Mouse (Mus musculus) liver, adult 2 months (tissue): ENCODE measurements around the gene Nlrx1. TPM values are rescaled to one million over a fixed set of nuclear protein-coding genes. Genes with fewer than 3 reads are reported as not detected.

Experiments
- DNase-seq: peaks from one replicate; pipeline ENCODE4 v3.0.0-alpha.2; 2011; ENCODE audit warnings: low read depth, low spot score; ENCODE audit errors: extremely low read depth
- H3K27ac ChIP-seq: fragments of 200-500 bp; replicated peaks from 2 replicates; pipeline ENCODE4 v1.5.1; 2012; ENCODE audit warnings: low read depth, mild to moderate bottlenecking, control low read depth, inconsistent platforms, low read length; ENCODE audit not compliant: insufficient read depth
- H3K27me3 ChIP-seq: fragments of 200-500 bp; 2 replicates; pipeline ENCODE4 v1.6.1; 2012; ENCODE audit warnings: mild to moderate bottlenecking, moderate library complexity, low read length, inconsistent platforms; ENCODE audit not compliant: control insufficient read depth, insufficient read depth
- H3K36me3 ChIP-seq: fragments of 200-500 bp; 2 replicates; pipeline ENCODE4 v1.6.1; 2012; ENCODE audit warnings: low read length, inconsistent platforms; ENCODE audit not compliant: control insufficient read depth, insufficient read depth
- H3K4me1 ChIP-seq: fragments of 200-500 bp; 2 replicates; pipeline ENCODE4 v1.6.1; 2011; ENCODE audit warnings: low read length; ENCODE audit not compliant: control insufficient read depth, insufficient read depth
- H3K4me3 ChIP-seq: fragments of 200-500 bp; 2 replicates; pipeline ENCODE4 v1.5.1; 2011; ENCODE audit warnings: low read depth, mild to moderate bottlenecking, control low read depth, low read length, moderate library complexity; ENCODE audit not compliant: insufficient read depth
- H3K79me2 ChIP-seq: fragments of 200-500 bp; 2 replicates; pipeline ENCODE4 v1.6.1; 2012; ENCODE audit warnings: inconsistent platforms, mild to moderate bottlenecking, low read length, moderate library complexity; ENCODE audit not compliant: control insufficient read depth, insufficient read depth
- H3K9ac ChIP-seq: fragments of 200-500 bp; 2 replicates; pipeline ENCODE4 v1.6.1; 2012; ENCODE audit warnings: low read depth, mild to moderate bottlenecking, control low read depth, inconsistent platforms, low read length
- CTCF ChIP-seq: fragments of 200-500 bp; IDR thresholded peaks from 2 replicates; pipeline ENCODE4 v1.5.1; 2011; ENCODE audit warnings: low read depth, low read length, control low read depth
- POLR2A ChIP-seq: fragments of 200-500 bp; IDR thresholded peaks from 2 replicates; pipeline ENCODE4 v1.6.1; 2011; ENCODE audit warnings: low read length, control low read depth; ENCODE audit not compliant: insufficient read depth; ENCODE audit errors: extremely low read depth
- WGBS: fragments of 180-500 bp; shearing (Covaris S2); methylation state at CpG from one replicate; pipeline ENCODE4 v1.1.7; 2018; 5-methylcytosine and 5-hydroxymethylcytosine counted together
- polyA plus RNA-seq: library from polyadenylated mRNA; depleted of rRNA; stranded (reverse); fragments of >200 nt; gene quantifications from 2 replicates; pipeline ENCODE4 v1.2.3, GENCODE M21; 2012
- total RNA-seq: library from RNA; depleted of rRNA; stranded (reverse); fragments of >200 nt; gene quantifications from 2 replicates; pipeline ENCODE4 v1.2.3, GENCODE M21; 2014

Gene Nlrx1
- total and polyA plus RNA-seq, 2 experiments = 3.5 to 10.0 TPM

DNA sequence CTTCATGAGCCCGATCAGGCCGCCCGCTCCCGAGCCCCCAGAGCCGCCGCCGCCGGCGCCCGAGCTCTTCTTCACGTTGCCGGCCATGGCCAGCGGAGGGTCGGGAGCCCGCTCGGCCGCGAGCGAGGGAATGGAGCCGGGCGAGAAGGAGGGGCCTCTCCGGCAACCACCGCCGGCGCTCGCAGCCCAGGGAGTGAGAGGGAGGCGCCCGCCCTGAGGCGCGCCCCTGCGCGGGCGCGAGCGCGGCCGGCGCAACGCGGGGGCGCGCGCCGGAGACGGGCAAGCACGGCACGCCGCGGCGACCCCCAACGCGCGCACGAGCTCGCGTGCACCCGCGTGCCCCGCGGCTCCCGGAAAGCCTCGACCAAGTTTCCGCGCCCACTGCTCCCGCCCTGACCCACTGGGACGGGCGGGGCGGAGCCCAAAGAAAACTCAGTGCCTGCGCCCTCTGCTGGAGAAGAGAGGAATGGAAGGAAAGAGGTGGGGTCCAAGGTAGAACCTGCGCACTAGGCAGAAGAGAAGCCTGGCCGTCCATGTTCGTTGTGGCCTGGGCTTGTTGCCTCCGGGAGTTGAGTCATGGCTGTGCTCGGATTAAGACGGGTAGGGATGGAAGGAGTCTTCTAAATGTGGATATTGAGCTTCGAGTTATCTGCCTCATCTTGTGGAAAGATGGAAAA is 34.5 kb downstream of the Nlrx1 start, which contains the start of gene Cbl:
TSS of gene Cbl (minus strand) at position 248 of the 677 bp plus-strand sequence.
- H3K4me3 ChIP-seq = peak within 1 kb of the TSS; percentile 96
- WGBS = under 1% methylated on average over 75 of the region's 76 CpGs
- DNase-seq = peak; percentile 79
- TF ChIP-seq CTCF = peak; percentile 93
- 0 out of 2 replicates have a peak, but pooled peaks have one; percentile 46 for TF ChIP-seq POLR2A
- H3K79me2 ChIP-seq = peaks cover 24% of the 10 kb centered on the region
- H3K27me3 ChIP-seq = no peaks in the 10 kb centered on the region
- peak within 1 kb of the TSS; percentile 95 for H3K9ac ChIP-seq
- H3K36me3 ChIP-seq = no peaks in the 10 kb centered on the region
- no peaks in the 10 kb centered on the region; the same call in 1 of the 2 replicates for H3K4me1 ChIP-seq
- peak within 1 kb of the TSS; percentile 29 for H3K27ac ChIP-seq

DNA sequence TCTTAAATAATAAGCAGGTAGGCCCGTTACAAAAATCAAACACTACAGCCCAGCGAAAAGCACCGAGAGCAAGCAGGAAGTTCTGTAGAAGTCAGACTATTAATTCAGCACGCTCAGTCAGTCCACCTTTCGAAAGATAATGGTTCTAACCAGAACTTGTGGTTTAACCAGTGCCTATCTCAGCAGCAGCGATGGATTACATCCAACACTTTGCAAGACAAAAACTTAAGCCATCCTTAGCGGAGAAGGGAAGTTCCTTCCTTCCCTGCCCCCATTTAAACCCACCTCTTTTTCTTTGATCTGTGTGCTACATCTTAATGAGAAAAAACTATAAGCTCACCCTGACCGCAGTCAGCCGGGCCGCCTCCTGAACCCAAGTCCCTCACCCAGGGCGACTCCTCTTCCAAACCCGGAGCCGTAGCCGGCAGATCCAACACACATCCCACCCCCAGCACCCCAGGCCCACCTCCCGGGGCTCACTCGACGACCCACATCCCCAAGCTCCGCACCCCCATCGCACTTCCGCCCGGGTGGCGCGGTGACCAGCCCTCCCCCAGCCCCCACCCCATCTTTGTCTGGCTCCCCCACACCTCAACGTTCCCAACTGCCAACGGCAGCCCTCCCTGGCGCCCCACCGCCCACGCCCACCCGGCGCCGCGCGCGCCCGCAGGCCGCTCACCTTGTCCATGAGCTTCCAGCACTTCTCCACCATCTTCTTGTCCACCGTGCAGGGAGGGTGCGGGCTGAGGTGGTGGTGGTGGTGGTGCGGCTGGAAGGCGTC is 35.2 kb downstream of the Nlrx1 start:
- peak overlapping the region; percentile 29 for H3K27ac ChIP-seq
- DNase-seq = peak; percentile 48
- WGBS = 1% methylated on average over 40 of the region's 40 CpGs
- H3K4me1 ChIP-seq = no peaks in the 10 kb centered on the region; the same call in 1 of the 2 replicates
- no peaks in the 10 kb centered on the region for H3K36me3 ChIP-seq
- H3K4me3 ChIP-seq = peak overlapping the region; percentile 96
- peaks cover 29% of the 10 kb centered on the region for H3K79me2 ChIP-seq
- H3K27me3 ChIP-seq = no peaks in the 10 kb centered on the region
- H3K9ac ChIP-seq = peak overlapping the region; percentile 95
- TF ChIP-seq CTCF = no peak
- no peak for TF ChIP-seq POLR2A

DNA sequence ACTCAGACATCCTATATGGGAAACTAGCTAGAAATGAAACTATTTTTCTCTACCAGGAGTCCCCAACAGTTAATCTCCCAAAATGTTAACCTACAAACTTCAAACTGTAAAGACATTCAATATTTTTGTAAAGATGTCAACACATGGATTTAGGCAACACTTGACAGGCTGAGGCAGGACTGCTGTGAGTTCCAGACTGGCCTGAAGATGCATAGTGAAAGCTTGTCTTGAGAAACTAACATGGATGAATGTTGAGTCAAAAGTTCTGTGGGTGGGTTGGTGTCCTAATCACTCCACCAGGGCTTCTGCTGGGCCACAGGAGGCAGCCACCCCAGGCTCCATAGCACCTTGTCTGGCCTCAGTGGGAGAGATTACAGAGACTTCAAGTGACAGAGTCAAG is 36.8 kb downstream of the Nlrx1 start:
- H3K27ac ChIP-seq = 0 out of 2 replicates have a peak overlapping the region, but pooled peaks have one; percentile 12
- TF ChIP-seq CTCF (no peak), POLR2A (no peak)
- DNase-seq = no peak
- H3K79me2 ChIP-seq = peaks cover 37% of the 10 kb centered on the region
- H3K9ac ChIP-seq = no peak overlapping the region
- no peaks in the 10 kb centered on the region for H3K36me3 ChIP-seq
- no peak overlapping the region for H3K4me3 ChIP-seq
- no peaks in the 10 kb centered on the region for H3K27me3 ChIP-seq
- H3K4me1 ChIP-seq = no peaks in the 10 kb centered on the region; the same call in none of the 2 replicates

- H3K9ac ChIP-seq = no peak overlapping the region
- H3K27ac ChIP-seq = no peak overlapping the region
- no peak for DNase-seq
- TF ChIP-seq CTCF (no peak), POLR2A (no peak)
- H3K4me1 ChIP-seq = peaks cover 8% of the 10 kb centered on the region; the same call in 1 of the 2 replicates
- H3K27me3 ChIP-seq = no peaks in the 10 kb centered on the region
- H3K79me2 ChIP-seq = peaks cover 33% of the 10 kb centered on the region
- H3K4me3 ChIP-seq = no peak overlapping the region
- WGBS = 56% methylated on average over 6 of the region's 6 CpGs
- no peaks in the 10 kb centered on the region for H3K36me3 ChIP-seq
Observed at GRCm38 (mm10) chr9:44225993-44226392, 42.4 kb downstream of the Nlrx1 start.

- Histone ChIP-seq H3K9ac (no peak overlapping the region), H3K27me3 (no peaks in the 10 kb centered on the region), H3K4me1 (no peaks in the 10 kb centered on the region), H3K27ac (no peak overlapping the region), H3K36me3 (no peaks in the 10 kb centered on the region), H3K4me3 (no peak overlapping the region), H3K79me2 (peaks cover 7% of the 10 kb centered on the region; the same call in 1 of the 2 replicates)
- no peak for DNase-seq
- no peak for TF ChIP-seq POLR2A
- no peak for TF ChIP-seq CTCF
- 89% methylated on average over 14 of the region's 14 CpGs for WGBS
Observed at GRCm38 (mm10) chr9:44213538-44213937, 54.9 kb downstream of the Nlrx1 start.

DNA sequence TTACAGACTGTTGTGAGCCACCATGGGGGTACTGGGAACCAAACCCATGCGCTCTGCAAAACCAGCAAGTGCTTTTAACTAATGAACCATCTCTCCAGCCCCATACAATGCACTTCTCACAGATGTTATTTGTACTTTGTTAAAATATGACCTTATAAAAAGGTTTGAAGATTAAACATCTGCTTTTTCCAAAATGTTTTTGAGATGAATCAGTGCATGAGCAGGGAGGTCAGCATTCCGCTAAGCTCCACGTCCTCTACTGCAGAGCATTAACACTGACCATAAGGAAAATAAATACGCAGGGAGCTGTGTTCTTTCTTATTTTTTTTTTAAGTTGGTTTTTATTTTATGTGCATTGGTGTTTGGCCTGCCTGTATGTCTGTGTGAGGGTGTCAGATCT is 56.0 kb downstream of the Nlrx1 start:
- 95% methylated on average over 4 of the region's 4 CpGs for WGBS
- TF ChIP-seq POLR2A = no peak
- no peak for TF ChIP-seq CTCF
- H3K4me1 ChIP-seq = no peaks in the 10 kb centered on the region
- H3K9ac ChIP-seq = no peak overlapping the region
- no peak for DNase-seq
- H3K27me3 ChIP-seq = no peaks in the 10 kb centered on the region
- H3K4me3 ChIP-seq = no peak overlapping the region
- no peak overlapping the region for H3K27ac ChIP-seq
- peaks cover 7% of the 10 kb centered on the region; the same call in 1 of the 2 replicates for H3K79me2 ChIP-seq
- no peaks in the 10 kb centered on the region for H3K36me3 ChIP-seq
